Mouse (Mus musculus): ENCODE data around the gene Sult2b1. TPM values are rescaled to one million over a fixed set of nuclear protein-coding genes. Genes with fewer than 3 reads are reported as not detected.

Sult2b1 gene
- polyA plus RNA-seq, 1 experiment from 2014 or later: 0.68 TPM

DNA sequence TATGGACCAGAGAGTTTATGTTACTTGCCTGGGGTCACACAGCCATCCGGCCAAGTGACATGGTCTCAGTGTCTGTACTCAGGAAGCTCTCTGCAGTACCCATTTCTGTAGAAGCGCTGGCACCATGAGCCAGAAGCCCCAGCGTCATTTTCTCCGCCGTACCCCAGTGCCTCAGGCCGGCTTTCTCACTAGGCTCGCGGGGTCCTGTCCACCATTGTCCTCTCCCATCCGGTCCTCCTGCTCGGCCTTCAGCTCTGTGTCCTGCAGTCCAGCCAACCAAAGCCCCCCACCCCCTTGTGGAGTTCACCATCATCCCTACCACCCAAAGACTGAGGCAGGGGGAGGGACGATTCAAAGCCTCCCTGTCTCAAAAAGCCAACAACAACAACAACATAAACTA, 82.9 kb downstream of the Sult2b1 start:
- Histone ChIP-seq H3K9me3 (replicated peaks) (no peaks in the 10 kb centered on the region), H3K4me3 (replicated peaks) (no peak overlapping the region), H3K9ac (no peak overlapping the region), H3K4me1 (replicated peaks) (peaks cover 43% of the 10 kb centered on the region), H3K27ac (no peak overlapping the region), H3K27me3 (peaks cover 50% of the 10 kb centered on the region), H3K36me3 (no peaks in the 10 kb centered on the region), H3K4me2 (no peak overlapping the region)
- WGBS (ENCODE audit: insufficient replicate concordance): 74% methylated on average over 11 of the region's 11 CpGs
- ATAC-seq (ENCODE audit: low read depth) (no peak), DNase-seq (no peak)

DNA sequence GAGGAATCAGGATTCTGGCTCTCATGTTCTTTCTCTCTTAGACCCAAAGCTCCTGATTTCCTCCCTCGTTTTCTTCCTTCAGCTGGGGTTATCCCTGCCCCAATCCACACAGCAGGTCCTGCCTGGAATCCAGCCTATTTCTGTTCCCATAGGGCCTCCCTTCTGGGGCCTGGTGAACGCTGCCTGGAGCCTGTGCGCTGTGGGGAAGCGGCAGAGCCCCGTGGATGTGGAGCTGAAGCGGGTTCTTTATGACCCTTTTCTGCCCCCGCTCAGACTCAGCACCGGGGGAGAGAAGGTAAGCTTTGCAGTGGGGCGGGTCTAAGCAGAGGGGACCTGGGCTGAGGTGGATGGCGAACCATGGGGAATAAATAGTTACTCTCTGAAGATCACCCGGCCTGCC, 83.4 kb downstream of the Sult2b1 start:
- Histone ChIP-seq H3K4me1 (replicated peaks) (peaks cover 38% of the 10 kb centered on the region), H3K27ac (no peak overlapping the region), H3K4me2 (no peak overlapping the region), H3K36me3 (no peaks in the 10 kb centered on the region), H3K27me3 (peaks cover 50% of the 10 kb centered on the region), H3K9me3 (replicated peaks) (no peaks in the 10 kb centered on the region), H3K4me3 (replicated peaks) (no peak overlapping the region), H3K9ac (no peak overlapping the region)
- ATAC-seq (ENCODE audit: low read depth) (no peak), DNase-seq (no peak)
- WGBS (ENCODE audit: insufficient replicate concordance): 31% methylated on average over 11 of the region's 11 CpGs

DNA sequence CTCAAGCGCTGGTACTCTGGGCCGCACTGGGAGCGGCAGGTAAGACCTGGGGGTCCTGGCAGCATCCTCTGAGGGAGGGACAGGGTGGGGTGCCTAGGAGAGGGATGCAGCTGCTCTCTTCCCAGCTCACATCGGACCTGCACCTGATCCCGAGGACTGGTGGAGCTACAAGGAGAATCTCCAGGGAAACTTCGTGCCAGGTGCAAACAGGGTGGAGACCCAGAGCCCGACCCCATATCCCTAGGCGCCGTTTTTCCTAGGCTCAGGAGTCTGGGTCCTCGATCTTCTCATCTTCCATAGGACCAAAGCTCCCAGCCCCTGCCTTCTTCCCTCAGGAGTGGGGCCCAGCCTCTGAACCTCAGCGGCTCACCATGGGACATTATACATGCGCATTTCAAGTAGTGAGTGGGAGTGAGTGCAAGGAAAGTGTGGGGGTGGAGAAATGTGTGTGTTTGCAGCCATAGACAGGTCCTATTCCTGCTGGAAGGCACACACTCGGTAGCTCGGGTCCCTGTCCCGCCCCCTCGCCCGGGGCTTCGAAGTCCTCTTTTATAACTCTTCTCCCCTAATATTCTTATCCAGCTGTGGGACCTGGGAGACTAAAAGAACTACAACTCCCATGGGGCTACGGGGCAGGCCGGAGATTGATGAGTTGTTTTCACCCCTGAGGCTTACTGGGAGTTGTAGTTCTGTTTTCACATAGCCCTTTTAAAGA, 84.0 kb downstream of the Sult2b1 start:
- peaks cover 32% of the 10 kb centered on the region for H3K4me1 ChIP-seq (replicated peaks)
- ATAC-seq (ENCODE audit: low read depth): no peak
- peaks cover 50% of the 10 kb centered on the region for H3K27me3 ChIP-seq
- peak overlapping the region; percentile 38 for H3K4me2 ChIP-seq
- no peak overlapping the region for H3K27ac ChIP-seq
- H3K36me3 ChIP-seq: no peaks in the 10 kb centered on the region
- no peak overlapping the region for H3K9ac ChIP-seq
- peak; percentile 44 for DNase-seq
- no peaks in the 10 kb centered on the region for H3K9me3 ChIP-seq (replicated peaks)
- H3K4me3 ChIP-seq (replicated peaks): peak overlapping the region; percentile 28
- 3% methylated on average over 20 of the region's 20 CpGs for WGBS (ENCODE audit: insufficient replicate concordance)

DNA sequence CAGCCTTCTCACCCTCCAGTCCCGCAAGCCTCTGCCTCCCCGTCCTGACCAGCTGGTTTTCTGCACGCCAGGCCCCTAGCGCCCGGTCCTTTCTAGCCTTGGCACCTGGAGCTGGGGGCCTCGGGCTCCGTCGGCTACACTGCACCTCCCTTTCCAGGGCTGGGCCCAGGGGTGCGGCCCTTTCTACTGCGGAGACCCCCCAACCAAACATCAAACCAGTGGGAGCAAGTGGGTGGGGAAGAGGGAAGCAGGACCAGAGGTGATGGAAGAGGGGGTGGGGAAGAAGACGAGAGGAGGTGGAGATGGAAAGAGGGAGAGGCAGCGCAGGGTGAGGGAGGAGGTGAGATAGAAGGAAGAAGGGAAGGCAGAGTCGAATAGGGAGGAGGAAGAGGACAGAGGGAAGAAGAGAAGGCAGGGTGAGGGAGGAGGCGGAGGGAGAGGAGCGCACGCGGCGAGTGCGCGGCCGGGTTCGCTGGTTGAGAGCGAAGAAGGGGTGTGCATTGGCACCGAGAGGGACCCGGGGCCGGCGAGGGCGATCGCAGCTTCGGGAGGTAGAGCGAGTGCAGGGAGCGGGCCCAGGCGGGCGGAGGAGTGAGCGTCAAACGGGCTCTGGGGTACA, 84.8 kb downstream of the Sult2b1 start, which contains the start of gene Car11:
Gene Car11 (plus strand): TSS at position 321 of the 619 bp plus-strand sequence.
- H3K36me3 ChIP-seq: no peaks in the 10 kb centered on the region
- no peak within 1 kb of the TSS for H3K27ac ChIP-seq
- peak within 1 kb of the TSS; percentile 38 for H3K4me2 ChIP-seq
- H3K4me3 ChIP-seq (replicated peaks): peak within 1 kb of the TSS; percentile 28
- DNase-seq: no peak
- ATAC-seq (ENCODE audit: low read depth): no peak
- no peak within 1 kb of the TSS for H3K9ac ChIP-seq
- no peaks in the 10 kb centered on the region for H3K9me3 ChIP-seq (replicated peaks)
- WGBS (ENCODE audit: insufficient replicate concordance): 5% methylated on average over 36 of the region's 36 CpGs
- H3K4me1 ChIP-seq (replicated peaks): peaks cover 24% of the 10 kb centered on the region
- peaks cover 50% of the 10 kb centered on the region for H3K27me3 ChIP-seq

DNA sequence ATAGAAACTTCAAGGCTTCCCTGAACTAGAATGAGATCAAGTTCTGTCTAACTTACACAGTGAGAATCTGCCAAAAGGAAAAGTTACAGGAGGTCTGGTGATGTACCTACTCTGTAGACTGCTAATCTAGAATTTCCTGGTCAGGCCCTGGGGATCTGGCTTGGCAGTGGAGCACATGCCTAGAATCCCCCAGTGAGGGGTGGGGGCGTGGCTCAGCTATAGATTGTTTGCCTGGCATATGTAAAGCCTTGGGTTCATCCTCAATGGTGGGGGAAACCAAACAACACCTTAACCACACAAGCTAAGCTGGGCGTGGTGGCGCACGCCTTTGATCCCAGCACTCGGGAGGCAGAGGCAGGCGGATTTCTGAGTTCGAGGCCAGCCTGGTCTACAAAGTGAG, 86.6 kb downstream of the Sult2b1 start:
- DNase-seq (no peak), ATAC-seq (ENCODE audit: low read depth) (no peak)
- Histone ChIP-seq H3K9ac (no peak overlapping the region), H3K4me3 (replicated peaks) (no peak overlapping the region), H3K4me2 (no peak overlapping the region), H3K27ac (no peak overlapping the region), H3K4me1 (replicated peaks) (peaks cover 10% of the 10 kb centered on the region), H3K27me3 (peaks cover 48% of the 10 kb centered on the region), H3K36me3 (no peaks in the 10 kb centered on the region), H3K9me3 (replicated peaks) (no peaks in the 10 kb centered on the region)
- WGBS (ENCODE audit: insufficient replicate concordance): 53% methylated on average over 7 of the region's 7 CpGs

DNA sequence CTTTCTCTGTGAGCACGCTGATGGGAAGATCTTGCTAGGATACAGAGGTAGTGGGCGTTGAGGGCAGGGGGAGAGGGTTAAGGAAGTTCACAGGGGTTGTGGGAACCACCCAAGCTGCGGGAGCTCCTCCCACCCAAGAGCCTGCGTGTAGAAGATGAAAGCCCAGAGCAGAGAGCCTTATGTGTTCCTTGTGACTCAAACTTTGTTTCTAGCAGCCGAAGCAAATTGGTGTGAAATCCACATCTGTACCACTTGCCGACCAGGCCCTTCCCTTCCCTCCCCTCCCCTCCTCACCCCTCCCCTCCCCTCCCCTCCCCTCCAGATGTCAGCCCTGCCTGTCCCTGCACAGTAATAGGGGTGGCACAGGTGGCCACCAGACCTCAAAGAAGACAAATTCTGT, 89.4 kb downstream of the Sult2b1 start:
- Histone ChIP-seq H3K27me3 (peaks cover 24% of the 10 kb centered on the region), H3K36me3 (no peaks in the 10 kb centered on the region), H3K4me1 (replicated peaks) (peaks cover 4% of the 10 kb centered on the region), H3K9ac (no peak overlapping the region), H3K9me3 (replicated peaks) (no peaks in the 10 kb centered on the region), H3K4me2 (no peak overlapping the region), H3K4me3 (replicated peaks) (no peak overlapping the region), H3K27ac (no peak overlapping the region)
- ATAC-seq (ENCODE audit: low read depth) (no peak), DNase-seq (no peak)
- 31% methylated on average over 6 of the region's 6 CpGs for WGBS (ENCODE audit: insufficient replicate concordance)

DNA sequence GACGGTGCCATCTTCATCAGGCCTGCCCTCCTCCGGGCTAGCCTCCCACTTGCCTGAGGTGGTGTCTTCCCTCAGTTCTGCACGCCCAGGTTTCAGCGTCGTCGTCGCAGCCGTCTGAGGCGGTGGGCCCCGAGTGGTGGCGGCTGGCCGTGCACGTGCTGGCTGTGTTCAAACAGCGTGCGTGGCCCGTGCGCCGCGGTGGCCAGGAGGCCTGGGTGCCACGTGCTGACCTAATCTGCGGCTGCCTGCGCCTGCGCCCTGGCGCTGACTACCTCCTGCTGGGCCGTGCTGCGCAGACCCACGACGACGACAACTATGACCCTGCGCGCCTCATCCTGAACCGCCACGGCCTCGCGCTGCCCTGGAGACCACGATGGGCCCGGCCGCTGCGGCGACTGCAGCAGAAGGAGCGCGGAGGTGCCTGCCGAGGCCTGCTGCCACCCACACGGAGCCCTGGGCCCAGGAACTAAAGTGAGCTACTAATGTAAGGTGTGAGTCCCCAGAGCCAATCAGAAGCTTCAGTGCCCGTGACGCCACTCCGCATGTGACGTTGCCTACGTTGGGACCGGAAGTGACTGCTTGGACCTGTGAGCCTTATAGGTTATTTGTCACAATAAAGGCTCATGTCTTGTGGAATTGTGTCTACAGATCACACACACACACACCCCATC, 90.4 kb downstream of the Sult2b1 start, which contains the start of gene Sec1:
Gene Sec1 (minus strand): TSS at position 482 of the 671 bp plus-strand sequence.
- ATAC-seq (ENCODE audit: low read depth) (no peak), DNase-seq (no peak)
- H3K9ac ChIP-seq: no peak within 1 kb of the TSS
- H3K27me3 ChIP-seq: peaks cover 13% of the 10 kb centered on the region
- 83% methylated on average over 50 of the region's 50 CpGs for WGBS (ENCODE audit: insufficient replicate concordance)
- H3K4me3 ChIP-seq (replicated peaks): no peak within 1 kb of the TSS
- no peaks in the 10 kb centered on the region for H3K36me3 ChIP-seq
- no peak within 1 kb of the TSS for H3K27ac ChIP-seq
- no peak within 1 kb of the TSS for H3K4me2 ChIP-seq
- H3K4me1 ChIP-seq (replicated peaks): 0 out of 2 replicates have a peak, but pooled peaks cover 10% of the 10 kb centered on the region
- H3K9me3 ChIP-seq (replicated peaks): no peaks in the 10 kb centered on the region

DNA sequence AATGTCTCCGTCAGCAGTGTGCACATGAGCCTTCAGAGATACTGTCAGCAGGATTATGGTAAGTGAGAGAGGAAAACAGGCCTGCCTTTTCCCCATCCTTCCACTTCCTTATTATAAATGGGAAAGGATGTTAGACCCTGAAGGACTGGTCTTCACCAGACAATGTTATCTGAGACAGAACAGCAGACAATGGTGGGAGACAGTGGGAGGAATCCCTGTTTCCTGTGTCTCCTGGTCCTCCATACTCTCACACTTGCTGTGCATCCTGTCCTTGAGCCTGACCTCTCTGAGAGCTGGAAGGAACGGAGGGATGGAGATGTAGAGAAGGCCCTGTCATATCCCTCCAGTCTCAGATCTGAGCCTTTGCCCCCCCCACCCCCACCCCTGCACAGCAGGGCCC, 92.1 kb downstream of the Sult2b1 start:
- Histone ChIP-seq H3K4me2 (no peak overlapping the region), H3K4me1 (replicated peaks) (0 out of 2 replicates have a peak, but pooled peaks cover 10% of the 10 kb centered on the region), H3K9ac (no peak overlapping the region), H3K27me3 (no peaks in the 10 kb centered on the region), H3K9me3 (replicated peaks) (no peaks in the 10 kb centered on the region), H3K27ac (no peak overlapping the region), H3K36me3 (no peaks in the 10 kb centered on the region), H3K4me3 (replicated peaks) (no peak overlapping the region)
- ATAC-seq (ENCODE audit: low read depth): no peak
- DNase-seq: no peak
- 78% methylated on average over 2 of the region's 2 CpGs for WGBS (ENCODE audit: insufficient replicate concordance)

DNA sequence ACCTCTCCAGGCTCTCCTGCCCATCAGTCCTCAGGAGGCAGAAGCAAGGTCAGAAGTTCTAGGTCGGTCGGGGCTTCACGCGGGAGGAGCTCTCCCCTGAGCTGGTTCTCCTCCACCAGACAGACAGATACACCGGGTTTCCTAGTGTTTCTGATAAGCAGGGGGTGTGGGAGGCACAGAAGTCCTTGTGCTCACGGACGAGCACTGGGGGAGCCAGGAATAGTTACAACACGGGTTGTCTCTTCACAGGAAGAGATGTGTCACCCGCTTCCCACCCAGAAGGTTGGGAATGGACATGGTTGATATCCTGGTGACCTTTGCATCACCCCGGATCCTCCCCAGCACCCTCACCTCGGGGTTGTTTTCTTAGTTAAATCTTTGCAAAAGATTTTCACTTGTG, 94.7 kb downstream of the Sult2b1 start:
- Histone ChIP-seq H3K36me3 (no peaks in the 10 kb centered on the region), H3K9me3 (replicated peaks) (no peaks in the 10 kb centered on the region), H3K9ac (no peak overlapping the region), H3K4me2 (no peak overlapping the region), H3K27ac (no peak overlapping the region), H3K4me1 (replicated peaks) (0 out of 2 replicates have a peak, but pooled peaks cover 13% of the 10 kb centered on the region), H3K27me3 (no peaks in the 10 kb centered on the region; the same call in 1 of the 2 replicates), H3K4me3 (replicated peaks) (no peak overlapping the region)
- WGBS (ENCODE audit: insufficient replicate concordance): 36% methylated on average over 11 of the region's 11 CpGs
- ATAC-seq (ENCODE audit: low read depth): no peak
- no peak for DNase-seq

DNA sequence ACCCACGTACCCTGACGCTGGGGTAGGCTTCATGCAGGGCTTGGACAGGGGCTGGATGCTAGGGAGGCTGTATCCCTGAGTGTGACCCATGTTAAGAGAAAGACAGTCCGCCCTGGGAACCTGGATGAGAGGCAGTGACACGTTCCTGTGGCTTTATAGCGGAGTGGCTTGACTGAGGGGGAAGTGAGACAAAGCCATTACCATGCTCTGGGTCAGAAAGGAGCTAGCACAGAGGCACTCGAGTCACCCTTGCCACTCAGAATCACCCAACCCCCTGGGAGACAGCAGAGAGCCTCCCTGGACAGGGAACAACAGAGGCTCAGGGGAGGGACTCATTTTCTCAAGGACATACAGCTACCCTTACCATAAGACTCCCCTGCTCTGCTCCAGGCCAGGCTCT, 95.4 kb downstream of the Sult2b1 start:
- Histone ChIP-seq H3K9me3 (replicated peaks) (no peaks in the 10 kb centered on the region), H3K27ac (no peak overlapping the region), H3K4me3 (replicated peaks) (no peak overlapping the region), H3K36me3 (no peaks in the 10 kb centered on the region), H3K4me1 (replicated peaks) (0 out of 2 replicates have a peak, but pooled peaks cover 13% of the 10 kb centered on the region), H3K4me2 (no peak overlapping the region), H3K9ac (no peak overlapping the region), H3K27me3 (no peaks in the 10 kb centered on the region; the same call in 1 of the 2 replicates)
- ATAC-seq (ENCODE audit: low read depth): no peak
- no peak for DNase-seq
- whole genome bisulfite sequencing (ENCODE audit: insufficient replicate concordance): 39% methylated on average over 6 of the region's 6 CpGs

DNA sequence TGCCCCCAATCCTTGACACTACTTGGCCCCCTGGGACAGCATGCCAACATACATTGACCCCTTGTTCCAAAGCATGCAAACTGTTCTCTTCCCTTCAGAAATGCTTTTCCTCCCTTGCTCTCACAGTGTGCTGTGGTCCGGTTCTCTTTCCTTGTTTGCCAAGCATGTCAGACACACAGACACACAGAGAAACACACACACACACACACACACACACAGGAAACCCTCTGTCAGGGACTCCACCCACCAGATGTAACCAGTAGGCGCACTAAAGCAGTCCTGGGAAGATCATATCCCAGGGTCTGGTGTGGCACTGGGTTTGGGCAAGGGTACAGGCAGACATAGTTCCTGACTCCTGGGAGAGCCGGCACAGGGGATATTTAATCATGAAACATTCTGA, 97.6 kb downstream of the Sult2b1 start:
- ATAC-seq (ENCODE audit: low read depth): no peak
- no peak for DNase-seq
- H3K4me2 ChIP-seq: no peak overlapping the region
- 58% methylated on average over 3 of the region's 3 CpGs for WGBS (ENCODE audit: insufficient replicate concordance)
- H3K36me3 ChIP-seq: no peaks in the 10 kb centered on the region
- H3K4me1 ChIP-seq (replicated peaks): peaks cover 21% of the 10 kb centered on the region
- H3K27me3 ChIP-seq: peaks cover 5% of the 10 kb centered on the region; the same call in 1 of the 2 replicates
- H3K27ac ChIP-seq: no peak overlapping the region
- H3K4me3 ChIP-seq (replicated peaks): no peak overlapping the region
- no peak overlapping the region for H3K9ac ChIP-seq
- no peaks in the 10 kb centered on the region for H3K9me3 ChIP-seq (replicated peaks)
